Mouse (Mus musculus): ENCODE data around the gene Nectin2.
"Not testable (repeated sequence)": the region's sequence is repeated elsewhere in the genome, so short reads cannot be mapped to it uniquely, and the experiment has no call there.

Nectin2 gene

DNA sequence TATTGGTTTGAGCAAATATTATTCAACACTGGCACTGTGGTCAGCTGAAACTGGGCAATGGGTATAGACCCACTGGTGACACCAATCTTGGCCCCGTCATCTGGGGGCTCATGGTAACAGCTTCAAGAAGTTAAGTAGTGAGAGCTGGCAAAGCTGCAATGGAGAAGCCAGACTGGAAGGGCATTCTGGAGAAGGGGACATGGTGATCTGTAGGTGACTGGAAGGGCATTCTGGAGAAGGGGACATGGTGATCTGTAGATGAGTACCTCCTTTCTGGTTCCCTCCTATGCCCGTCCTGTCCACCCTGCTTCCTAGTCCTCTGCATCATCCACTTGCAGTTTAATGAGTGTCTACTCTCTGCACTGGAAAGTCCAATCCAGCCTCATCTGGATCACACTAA is 61.7 kb downstream of the Nectin2 start:
- DNase-seq (ENCODE audit: low read depth, low spot score) = no peak

DNA sequence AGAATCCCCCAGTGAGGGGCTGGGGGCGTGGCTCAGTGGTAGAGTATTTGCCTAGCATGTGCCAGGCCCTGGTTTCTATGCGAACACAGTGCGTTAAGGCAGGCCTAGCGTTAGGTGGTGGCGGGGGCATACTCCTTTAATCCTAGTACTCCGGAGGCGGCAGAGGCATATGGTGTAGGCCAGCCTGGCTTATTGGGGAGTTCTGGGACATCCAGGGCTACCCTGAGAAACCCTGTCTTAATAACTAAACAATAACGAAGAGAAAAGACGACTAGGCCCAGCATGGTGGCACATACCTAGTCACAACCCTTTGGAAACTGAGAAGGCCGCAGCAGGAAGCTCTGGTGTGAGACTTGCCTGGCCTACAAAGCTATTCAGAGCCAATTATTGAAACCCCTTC is 62.2 kb downstream of the Nectin2 start:
- DNase-seq (ENCODE audit: low read depth, low spot score) = no peak

DNA sequence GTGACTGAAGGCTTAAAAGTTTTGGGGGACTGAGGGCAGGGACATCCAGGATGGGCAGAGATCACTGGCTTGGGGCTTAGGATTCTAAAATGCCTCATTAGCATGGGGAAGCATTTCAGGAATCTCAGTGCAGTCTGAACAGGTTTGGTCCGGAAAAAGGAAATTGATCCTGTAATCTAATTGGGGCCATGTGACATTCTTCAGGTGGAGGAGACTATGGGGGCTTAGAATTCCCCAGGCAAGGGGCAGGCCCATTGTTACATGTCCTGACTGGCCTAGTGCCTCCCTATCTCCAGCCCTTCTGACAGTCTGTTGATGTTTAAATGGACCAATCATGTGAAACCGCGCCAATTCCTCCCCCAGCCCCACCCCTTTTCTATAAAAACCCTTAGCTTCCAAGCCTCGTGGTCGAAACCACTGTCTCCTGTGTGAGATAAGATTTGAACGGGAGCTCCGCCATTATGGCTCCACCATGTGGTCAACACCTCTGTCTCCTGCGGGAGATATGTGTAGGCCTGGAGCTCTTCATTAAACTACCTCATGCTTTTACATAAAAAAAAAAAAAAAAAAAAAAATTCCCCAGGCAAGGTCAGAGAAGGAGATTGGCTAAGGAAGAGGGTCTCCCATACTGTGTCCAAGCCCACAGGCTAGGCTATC is 63.2 kb downstream of the Nectin2 start:
- DNase-seq (ENCODE audit: low read depth, low spot score) = not testable (repeated sequence)

- DNase-seq (ENCODE audit: low read depth, low spot score) = no peak
Measured at GRCm38 (mm10) chr7:19686521-19686920, 63.8 kb downstream of the Nectin2 start.

GRCm38 (mm10) chr7:19685374-19685773 is 64.9 kb downstream of the Nectin2 start:
- no peak for DNase-seq (ENCODE audit: low read depth, low spot score)

GRCm38 (mm10) chr7:19683771-19684201 is 66.5 kb downstream of the Nectin2 start:
- no peak for DNase-seq (ENCODE audit: low read depth, low spot score)

DNA sequence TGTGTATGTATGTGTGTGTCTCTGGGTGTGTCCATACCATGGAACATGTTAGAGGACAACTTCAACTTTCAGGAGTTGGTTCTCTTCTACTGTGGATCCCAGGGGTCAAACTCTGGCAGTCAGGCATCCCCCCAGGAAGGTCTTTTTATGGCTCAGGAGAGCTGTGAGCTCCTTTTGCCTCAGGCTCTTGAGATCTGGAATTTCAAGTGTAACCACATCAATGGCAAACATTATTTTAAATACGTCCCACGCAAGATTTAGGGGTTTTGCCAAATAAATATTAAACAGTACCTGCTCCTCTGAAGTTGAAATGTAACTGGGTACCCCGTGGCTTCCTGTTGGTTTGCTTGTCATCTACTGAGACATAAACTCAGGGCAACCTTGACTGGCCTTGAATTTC is 67.3 kb downstream of the Nectin2 start:
- no peak for DNase-seq (ENCODE audit: low read depth, low spot score)

DNA sequence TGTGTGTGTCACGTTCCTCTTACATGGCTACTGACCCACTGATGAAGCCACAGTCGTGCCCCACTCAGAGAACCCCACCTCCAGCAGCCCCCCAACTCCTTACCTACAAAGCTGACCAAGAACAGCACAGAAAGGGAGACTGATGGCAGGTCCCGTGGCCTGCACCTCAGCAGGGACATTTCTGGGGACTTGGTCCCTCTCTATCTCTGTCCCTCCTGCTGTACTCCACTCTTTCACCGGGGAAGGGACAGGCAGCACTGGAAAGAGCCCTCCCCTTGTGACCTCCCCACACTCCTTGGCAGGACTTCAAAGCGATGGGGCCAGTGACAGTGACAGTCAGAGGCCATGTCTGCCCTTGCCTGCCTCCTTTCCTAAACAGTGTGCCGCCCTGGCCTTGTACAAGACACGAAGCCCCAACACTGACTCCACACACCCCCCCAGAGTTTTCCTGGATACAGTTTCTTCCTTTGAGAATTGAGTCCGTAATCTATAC is 69.0 kb downstream of the Nectin2 start, which contains the start of the genes Gm44805 and Apoc4:
TSS of gene Gm44805 (minus strand) at position 222 of the 493 bp plus-strand sequence.
TSS of gene Apoc4 (minus strand) at position 278 of the 493 bp plus-strand sequence.
- DNase-seq (ENCODE audit: low read depth, low spot score) = no peak

- DNase-seq (ENCODE audit: low read depth, low spot score) = no peak
Measured at GRCm38 (mm10) chr7:19680702-19681101, 69.6 kb downstream of the Nectin2 start.

DNA sequence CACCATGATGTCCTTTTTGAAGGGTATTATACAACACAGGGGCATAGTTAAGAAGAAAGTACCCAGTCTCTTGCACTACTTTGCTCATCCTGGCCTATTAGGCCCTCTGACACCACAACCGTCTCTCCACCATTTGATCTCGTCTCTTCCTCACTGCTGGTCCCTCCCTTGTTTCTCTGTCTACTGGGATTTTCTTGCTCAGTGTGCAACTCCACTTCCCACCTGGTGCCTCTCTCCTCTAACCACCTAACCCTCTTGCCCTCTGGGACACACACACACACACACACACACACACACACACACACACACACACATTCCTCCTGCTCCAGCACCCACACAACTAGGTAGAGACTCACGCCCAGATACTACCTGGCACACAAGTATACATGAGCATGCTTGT is 71.4 kb downstream of the Nectin2 start:
- no peak for DNase-seq (ENCODE audit: low read depth, low spot score)

GRCm38 (mm10) chr7:19677872-19678271 is 72.4 kb downstream of the Nectin2 start, which contains the start of gene Apoc2:
Gene Apoc2 (minus strand): TSS chr7:19677941.
- no peak for DNase-seq (ENCODE audit: low read depth, low spot score)

- no peak for DNase-seq (ENCODE audit: low read depth, low spot score)
Measured at GRCm38 (mm10) chr7:19676662-19677061, 73.6 kb downstream of the Nectin2 start.

DNA sequence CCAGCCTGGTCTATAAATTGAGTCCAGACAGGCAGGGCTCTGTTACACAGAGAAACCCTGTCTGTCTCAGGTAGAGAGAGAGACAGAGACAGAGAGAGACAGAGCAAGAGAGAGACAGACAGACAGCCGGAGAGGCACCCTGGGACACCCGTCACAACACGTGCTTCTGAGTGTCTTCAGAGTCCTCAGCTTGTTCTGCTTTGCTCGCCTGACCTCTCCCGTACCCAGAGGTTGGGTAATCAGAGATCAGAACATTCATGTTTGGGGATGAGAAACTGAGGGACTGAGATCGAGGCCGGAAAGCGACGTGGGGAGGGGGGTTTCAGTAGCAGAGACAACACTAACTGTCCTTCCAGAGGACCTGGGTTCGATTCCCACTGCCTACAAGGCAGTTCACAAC is 74.5 kb downstream of the Nectin2 start:
- DNase-seq (ENCODE audit: low read depth, low spot score) = no peak

GRCm38 (mm10) chr7:19673083-19673699 is 77.1 kb downstream of the Nectin2 start:
- no peak for DNase-seq (ENCODE audit: low read depth, low spot score)

GRCm38 (mm10) chr7:19671511-19671910 is 78.8 kb downstream of the Nectin2 start:
- no peak for DNase-seq (ENCODE audit: low read depth, low spot score)

DNA sequence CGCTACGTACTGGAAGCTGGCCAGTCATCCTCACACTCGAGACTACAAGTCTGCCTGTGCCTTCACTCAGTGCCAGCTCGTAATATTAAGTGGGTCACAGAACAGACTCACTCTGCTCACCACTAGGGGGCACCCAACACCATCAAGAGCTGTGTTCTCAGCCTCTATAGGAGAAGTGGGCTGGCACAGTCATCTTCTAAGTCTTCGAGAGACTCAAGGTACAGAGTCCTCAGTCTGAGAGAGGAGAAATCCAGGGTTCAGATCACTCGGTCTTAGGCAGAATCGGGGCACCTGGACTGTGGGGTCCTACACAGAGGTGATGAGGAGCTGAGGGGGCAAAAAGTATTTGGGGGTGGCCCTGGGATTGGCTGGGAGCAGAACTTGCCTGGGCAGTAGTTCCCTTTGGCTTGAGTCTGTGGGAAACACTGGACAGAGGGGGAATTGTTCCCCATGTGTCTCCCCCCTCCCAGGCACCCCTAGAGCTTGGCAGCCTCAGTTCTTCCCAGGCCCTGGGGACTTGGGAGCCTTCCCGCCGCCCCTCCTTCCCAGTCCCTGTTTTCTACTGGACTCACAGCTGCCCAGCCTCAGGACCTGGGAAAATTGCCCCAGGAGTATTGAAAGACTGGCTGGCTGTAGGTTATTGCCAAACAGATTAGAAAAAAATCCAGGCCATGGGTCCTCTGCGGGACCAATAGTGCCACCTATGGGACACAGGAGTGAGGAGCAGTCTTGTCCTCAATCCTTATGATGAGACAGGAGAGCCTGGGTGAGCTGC is 81.1 kb downstream of the Nectin2 start:
- peak; percentile 93 for DNase-seq (ENCODE audit: low read depth, low spot score)

- no peak for DNase-seq (ENCODE audit: low read depth, low spot score)
Measured at GRCm38 (mm10) chr7:19667434-19667833, 82.8 kb downstream of the Nectin2 start.

DNA sequence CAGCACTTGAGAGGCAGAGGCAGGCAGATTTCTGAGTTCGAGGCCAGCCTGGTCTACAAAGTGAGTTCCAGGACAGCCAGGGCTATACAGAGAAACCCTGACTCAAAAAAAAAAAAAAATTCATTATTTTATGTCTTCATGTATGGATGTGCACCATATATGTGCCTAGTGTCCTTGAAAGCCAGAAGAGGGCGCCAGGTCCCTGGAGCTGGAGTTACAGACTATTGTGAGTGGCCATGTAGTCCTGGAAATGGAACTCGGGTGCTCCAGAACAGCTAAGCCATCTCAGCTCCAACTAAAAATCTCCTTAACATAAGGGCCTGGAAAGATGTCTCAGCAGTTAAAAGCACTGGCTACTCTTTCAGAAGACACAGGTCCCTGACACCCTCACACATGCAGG is 83.5 kb downstream of the Nectin2 start:
- no peak for DNase-seq (ENCODE audit: low read depth, low spot score)
